Mouse (Mus musculus) adrenal gland, adult 18-20 months (tissue): ENCODE measurements around the gene Slf2. TPM values are rescaled to one million over a fixed set of nuclear protein-coding genes. Genes with fewer than 3 reads are reported as not detected.

Experiments used
- DNase-seq, 2 experiments: peaks; one replicate each; pipeline ENCODE4 v3.0.0; 2021 to 2022; ENCODE audit warnings: low spot score in 2 of 2
- total RNA-seq, 2 experiments: library from RNA; stranded (reverse); gene quantifications; 1 replicate in 1 of 2; 2 replicates in 1 of 2; pipeline ENCODE4 v1.2.3; 2021

Gene Slf2
- total RNA-seq, 2 experiments from 2014 or later, result 20.9 to 21.8 TPM

DNA sequence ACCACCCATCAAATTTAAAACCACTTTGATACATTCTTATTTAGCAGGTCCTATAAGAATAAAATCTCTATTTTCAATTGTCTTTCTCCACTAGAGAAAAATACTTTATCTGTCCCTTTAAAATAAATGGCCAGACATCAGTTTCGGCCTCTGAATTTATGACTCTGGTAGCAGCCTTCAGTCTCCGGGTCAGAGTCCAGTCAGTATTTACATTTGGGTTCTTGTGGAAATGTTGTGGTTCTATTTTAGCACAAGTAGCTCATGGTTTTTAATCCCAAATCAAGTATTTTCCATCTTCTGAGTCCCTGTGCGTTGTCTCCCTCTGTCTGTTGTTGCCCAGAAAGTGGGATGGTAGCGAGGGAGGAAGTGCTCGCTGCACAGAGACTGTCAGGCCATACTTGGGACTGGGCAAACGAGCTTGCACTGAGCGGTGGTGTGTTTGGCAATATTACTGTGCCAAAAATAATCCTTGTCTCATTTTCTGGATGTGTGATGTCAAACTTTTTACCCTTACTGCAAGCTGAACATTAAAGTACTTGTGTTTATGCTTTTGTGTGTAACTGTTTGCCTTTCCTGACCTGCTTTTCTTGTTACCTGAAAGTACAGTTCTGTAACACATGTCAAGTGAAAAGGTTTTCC, 51.6 kb downstream of the Slf2 start:
- no peak for DNase-seq

DNA sequence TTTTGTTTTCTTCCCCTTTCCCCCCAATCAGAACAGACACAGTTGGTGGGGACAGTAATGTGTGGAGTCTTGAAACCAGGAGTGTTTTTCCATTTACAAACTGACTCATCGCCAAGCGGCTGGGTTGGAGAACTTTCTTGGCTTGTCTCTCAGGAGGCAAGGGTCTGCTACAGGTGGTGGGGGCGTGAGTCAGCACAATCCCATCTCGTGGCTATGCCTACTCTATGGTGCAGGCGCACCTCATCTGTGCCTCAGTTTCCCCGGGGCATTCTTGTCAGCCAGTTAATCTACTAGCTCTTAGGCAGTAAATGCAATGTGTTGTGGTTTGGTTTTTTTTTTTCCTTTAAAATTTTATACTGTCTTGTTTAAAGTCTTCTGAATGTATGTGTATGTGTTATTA, 52.4 kb downstream of the Slf2 start:
- DNase-seq, result no peak

DNA sequence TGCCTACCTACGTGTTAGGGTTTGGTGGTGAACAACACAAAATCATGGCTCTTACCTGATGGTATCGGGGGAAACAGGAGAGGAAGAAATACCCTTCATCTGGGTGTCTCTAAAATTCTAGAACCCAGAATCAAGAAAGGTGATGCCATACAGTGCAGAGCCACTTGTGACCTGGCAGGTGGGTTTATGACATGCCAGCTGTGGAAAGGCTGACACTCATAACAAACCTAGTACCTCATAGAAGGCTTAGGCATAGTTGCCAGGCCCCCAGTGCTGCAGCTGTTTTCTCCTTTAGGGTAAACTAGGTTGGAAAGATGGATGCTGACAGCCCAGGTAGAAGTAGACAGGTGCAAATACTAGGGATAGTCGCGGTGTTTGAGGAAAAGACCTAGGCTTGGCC, 53.5 kb downstream of the Slf2 start:
- DNase-seq, result no peak

DNA sequence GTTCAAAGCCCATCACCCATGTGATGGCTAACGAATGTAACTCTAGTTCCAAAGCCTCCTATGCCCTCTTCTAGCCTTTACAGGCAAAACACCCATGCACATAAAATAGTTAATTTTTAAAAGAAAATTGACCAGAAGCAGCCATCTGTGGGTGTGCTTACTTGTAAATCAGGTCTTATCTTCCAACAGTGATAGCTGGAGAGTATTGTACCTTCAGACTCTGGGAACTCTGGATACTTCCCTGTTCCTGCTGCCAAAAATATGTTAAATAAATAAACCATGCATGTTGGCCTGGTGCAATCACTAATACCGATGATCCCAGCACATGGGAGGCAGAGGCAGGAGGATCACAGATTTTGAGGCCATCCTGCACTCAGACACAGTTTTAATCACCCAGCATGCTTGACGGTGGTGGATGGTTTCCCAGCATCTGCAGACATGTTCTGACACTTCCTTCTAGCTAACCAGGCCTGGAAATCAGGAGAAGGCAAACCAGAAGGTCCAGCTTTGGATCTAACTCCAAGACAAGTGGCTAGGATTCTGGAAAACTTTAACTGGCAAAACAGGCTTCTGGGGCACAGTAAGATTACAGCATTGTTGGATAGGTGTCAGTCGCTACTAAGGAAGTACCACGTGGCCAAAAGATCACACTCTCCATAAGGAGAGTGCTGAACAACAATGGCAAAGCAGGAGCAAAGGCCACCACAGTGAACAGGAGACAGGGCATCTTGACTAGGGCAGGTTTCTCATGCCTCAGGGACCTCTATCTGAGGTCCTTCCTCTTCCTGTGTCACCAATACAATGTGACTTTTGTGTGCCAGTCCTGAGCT, 54.4 kb downstream of the Slf2 start:
- DNase-seq, result no peak

DNA sequence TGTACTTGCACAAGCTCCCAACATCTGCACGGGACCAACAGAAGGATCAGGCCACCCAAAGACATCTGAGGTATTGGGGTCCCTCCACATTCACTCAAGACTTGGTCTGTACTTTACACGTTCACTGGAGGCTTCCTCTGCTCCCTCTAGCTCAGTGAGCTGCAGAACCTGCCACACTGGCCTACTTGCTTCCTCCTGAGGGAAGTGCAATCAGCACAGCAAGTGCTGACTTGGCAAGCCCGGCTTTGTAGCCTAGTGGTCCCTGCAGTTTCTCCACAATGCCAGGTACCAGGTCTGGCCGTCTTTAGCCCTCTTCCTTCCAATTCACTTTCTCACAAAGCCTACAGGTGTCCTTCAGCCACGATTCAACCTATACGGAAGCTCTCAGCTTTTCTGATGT, 56.1 kb downstream of the Slf2 start:
- DNase-seq, result no peak

DNA sequence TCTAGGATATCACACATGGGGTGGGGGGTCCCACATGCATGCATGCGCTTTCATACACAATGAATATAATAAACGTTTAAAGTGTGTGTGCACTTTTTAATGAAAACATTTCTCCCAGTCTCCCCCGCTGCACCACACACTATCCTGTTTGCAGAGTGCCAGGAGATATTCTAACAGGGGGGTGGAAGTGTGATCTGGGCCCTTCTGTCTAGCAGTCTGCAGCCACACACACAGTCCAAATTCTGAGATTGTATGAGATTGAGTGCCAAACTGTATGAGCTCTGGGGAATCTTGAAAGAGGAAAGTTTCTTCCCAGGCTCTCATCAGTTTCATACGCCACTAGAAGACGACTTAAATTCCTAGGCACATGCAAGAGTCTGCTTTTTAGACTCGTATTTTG, 56.9 kb downstream of the Slf2 start:
- DNase-seq, result no peak

DNA sequence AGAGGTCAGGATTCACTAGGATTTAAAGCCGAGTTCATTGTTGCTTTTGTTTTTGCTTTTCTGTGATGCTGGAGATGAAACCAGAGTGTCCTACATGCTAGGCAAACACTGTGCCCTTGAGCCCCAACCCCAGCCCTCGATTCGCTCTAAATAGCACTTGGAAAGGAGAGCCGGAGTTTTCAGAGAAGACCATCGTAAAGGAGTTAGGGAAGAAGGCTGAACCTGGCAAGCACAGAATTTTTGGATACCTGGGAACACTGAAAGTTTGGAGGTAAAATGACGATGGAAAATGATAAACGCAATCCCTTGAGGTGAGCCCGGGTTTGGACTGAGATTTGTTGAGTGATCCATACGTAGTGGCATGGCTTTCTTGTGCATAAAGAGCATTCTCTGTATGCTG, 57.4 kb downstream of the Slf2 start:
- DNase-seq, result no peak

DNA sequence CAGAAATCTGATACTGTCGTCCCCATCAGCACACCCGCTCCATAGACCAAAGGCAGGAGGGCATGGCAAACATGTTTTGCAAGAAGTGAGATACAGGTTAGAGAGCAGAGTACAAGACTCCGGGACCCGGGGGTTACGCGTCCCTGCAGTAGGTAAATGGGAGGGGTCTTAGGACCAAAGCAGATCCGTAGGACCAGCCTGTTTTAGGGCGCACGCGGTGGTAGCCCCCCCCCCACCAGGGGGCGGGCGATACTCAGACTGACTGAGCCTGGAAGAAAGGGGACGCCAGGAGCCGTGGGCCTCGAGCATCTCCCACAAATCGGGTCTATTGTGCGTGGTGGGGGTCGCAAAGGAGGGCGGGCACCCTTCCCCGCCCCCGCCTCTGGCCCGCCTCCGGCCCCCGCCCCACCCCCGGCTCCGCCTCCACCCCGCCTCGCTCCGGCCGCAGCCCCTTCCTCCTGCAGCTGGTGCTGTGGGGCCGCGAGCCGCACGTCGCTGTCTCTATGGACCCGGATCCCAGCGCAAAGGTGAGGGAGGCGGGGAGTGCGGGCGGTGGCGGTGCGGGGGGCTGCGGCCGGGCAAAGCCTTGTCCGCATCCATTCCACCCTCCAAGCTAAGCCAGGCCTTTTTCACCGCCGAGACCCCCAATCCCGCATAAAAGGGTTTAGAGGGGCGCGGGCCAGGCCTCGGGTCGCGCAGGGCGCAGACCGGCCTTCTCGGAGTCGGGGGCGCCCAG, 58.0 kb downstream of the Slf2 start, which contains the start of gene Sema4g:
Gene Sema4g, plus strand, starts transcription at position 271 of the 736 bp plus-strand sequence.
- DNase-seq, result peak in 1 of 2 experiments; percentile 45

DNA sequence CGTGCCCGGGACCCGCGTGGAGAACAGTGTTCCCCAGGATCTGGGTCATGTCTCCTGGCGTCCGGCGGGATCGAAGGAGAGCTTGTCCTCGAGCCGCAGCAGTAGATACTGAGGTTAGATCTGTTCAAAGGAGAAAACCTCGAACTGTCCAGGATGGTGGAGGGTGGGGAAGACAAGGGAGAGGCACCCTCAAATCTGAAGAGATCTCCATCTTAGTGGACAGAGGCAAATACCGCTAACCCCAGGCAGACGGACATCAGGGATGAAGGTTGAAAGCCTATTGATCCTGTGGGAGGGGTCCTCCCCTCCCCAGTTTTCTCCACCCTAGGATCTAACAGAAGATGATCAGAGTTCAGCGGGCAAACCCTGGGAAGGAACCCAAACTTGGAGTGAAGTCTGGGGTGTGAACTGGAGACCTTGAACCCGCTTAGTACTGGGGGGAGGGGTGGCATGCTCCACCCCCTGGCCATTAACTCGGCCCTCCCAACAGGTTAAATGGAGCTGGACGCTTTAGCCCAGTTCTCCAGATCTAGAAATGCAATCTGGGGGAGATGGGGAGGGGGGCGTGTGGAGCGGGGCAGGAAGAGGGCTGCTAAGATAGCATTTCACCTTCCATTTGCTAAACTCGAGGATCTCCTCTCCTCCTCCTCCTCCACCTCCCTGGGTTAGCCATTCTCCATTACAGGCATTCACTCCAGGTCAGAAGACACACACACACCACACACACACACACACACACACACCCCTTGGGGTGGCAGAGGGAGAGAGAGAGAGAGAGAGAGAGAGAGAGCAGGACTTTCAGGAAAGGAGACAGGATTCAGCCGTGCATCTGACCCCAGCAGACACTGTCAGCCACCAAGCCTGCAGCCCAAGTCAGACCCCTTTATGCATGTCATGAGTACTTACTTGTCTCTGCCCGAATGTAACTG, 58.9 kb downstream of the Slf2 start:
- no peak for DNase-seq

DNA sequence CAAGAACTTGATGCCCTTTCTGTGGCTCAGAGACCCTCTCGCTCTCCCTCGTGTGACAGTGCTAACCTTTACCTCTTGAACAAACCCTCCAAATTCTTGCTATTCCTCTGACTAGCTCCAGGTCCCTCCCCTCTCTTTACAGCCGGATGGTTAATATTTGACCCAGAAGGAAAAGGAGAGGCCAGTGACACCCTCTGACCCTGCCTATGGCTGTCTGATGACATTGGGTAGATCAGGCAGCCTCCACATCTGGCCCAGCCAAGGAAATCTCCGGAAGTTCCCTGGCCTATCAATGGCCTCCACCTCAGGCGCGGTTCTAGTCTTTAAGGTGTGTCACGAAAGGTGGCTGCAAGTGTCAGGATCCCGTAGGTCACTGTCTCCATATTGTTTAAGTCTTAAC, 60.1 kb downstream of the Slf2 start:
- DNase-seq, result no peak

DNA sequence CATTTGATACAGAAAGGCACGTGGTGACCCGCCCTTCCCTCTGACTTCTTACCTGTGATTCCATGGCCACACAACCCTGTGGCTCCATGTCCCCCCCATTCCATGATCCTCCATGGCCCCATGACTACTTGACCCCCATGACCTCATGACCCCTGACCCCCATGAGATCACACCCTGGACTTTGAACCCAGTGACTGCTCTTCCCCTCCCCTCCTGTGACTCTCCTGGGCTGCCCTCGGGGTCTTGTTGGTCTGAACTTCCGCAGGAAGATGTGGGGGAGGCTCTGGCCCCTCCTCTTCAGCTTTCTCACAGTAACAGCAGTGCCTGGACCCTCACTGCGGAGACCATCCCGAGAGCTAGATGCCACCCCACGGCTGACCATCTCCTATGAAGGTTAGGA, 61.3 kb downstream of the Slf2 start:
- DNase-seq, result no peak

DNA sequence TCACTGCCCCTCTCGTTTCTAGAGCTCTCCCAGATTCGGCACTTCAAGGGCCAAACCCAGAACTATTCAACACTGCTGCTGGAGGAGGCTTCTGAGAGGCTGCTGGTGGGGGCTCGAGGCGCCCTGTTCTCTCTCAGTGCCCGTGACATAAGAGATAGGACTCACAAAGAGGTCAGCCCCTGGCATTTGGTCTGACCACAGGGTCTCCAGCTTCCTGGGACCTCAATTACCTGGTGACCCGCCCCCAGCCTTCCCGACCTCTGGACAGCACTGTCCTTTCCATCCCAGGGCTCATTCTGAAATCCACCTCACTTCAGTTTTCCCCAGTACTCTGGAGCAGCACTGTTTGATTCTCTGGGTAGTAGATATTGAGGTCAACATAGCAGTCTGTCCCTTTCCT, 61.8 kb downstream of the Slf2 start:
- no peak for DNase-seq

DNA sequence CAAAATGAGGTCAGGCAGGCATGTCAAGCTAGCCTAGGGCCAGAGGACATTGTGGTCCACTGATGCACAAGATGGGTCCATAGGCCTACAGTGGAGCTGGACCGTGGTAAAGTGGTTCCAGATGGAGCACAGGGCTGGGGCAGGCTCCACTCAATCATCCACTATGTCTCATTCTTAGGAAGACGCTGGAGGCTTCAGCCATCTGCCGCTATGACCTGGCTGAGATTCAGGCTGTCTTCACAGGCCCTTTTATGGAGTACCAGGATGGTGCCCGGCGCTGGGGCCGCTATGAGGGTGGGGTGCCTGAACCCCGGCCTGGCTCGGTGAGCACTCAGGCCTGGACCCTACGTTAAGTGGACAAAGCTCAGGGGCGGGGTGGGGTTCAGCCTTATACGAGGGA, 66.8 kb downstream of the Slf2 start:
- DNase-seq, result no peak

DNA sequence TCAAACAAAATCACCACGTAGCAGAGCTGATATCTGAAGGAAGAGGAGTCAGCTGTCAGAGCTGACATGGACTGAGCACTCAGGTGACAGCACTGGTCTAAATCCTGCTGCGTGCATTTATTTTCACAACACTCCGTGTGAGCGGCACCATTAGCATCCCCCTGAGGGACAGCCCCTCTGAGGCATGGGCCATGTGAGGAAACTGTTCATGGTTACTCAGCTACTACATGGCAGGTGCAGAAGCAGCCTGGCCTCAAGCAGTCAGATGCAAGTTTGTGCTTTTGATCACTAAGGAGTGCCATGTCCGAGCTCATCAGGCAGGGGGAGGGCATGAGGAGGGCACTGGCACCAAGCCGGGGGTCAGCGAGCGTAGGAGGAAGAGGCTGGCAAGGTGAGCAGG, 68.7 kb downstream of the Slf2 start:
- DNase-seq, result no peak

DNA sequence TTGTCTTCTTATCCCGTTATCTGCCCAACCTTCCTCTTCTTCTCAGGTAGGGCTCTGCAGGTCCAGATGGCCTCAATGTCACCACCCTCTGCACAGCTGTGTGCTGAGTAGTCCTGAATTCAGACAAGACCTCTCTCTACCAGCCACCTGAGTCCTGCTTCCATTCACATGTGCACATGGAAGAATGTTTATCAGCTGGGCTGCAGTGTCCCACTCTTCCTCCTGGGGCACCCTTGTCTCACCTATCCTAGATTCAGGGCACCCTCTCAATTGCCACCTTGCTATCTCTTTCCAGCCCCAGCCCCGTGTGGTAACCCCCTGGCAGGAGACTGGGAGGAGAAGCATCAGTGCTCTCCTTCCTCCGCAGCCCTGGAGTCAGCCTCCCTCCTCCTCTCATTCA, 71.3 kb downstream of the Slf2 start:
- DNase-seq, result no peak

DNA sequence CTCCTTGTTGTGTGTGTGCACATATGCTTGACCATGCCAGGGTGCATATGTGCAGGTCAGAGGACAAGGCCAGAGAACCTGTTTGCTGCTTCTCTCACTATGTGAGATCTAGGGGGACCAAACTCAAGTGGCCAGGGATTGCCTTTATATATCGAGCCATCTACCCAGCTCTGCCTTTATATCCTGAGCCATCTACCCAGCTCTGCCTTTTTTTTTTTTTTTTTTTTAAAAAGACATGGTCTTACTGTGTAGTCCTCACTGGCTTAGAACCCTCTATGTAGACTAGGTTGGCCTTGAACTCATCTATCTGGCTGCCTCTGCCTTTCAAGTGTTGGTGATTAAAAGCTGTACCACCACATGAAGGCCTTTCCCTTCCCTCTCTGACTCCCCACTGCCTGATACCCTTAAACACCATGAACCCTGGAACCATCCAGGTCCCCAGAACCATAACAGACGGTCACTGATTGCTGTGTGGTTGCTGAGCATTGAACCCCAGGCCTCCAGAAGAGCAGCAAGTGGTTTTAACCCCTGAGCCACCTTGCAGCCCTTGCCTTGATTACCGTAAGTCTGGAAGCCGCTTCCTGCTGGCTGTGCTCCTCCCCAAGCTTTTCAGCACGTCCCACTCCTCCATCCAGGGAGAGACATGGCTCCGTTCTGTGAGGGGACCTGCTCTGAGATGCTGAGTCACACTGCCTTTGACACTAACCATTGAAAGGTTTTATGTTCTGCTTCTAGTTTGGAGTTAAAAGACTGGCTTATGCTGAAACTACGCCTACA, 73.0 kb downstream of the Slf2 start:
- DNase-seq, result no peak

DNA sequence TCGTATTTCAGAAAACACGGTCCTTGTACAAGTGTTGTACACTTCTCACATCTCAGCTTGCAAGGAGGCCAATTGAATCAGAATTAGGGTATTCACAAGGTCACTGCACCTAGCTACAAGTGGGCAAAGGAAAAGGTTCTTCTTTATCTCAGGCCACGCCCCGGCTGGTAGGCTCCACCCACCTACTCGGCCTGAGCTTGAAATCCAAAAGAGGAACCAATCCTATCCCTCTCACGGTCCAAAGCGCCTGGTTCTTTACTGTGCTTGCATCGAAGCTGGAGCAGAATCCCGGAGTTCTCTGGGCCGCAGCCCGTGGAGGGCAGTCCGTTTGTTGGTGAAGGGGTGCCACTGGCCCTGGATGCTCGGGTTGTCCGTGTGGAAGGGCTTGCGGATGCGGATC, 74.5 kb downstream of the Slf2 start, which contains the start of gene Twnk:
Gene Twnk, plus strand, starts transcription at position 220 of the 400 bp plus-strand sequence.
- peak in 1 of 2 experiments; percentile 53 for DNase-seq

DNA sequence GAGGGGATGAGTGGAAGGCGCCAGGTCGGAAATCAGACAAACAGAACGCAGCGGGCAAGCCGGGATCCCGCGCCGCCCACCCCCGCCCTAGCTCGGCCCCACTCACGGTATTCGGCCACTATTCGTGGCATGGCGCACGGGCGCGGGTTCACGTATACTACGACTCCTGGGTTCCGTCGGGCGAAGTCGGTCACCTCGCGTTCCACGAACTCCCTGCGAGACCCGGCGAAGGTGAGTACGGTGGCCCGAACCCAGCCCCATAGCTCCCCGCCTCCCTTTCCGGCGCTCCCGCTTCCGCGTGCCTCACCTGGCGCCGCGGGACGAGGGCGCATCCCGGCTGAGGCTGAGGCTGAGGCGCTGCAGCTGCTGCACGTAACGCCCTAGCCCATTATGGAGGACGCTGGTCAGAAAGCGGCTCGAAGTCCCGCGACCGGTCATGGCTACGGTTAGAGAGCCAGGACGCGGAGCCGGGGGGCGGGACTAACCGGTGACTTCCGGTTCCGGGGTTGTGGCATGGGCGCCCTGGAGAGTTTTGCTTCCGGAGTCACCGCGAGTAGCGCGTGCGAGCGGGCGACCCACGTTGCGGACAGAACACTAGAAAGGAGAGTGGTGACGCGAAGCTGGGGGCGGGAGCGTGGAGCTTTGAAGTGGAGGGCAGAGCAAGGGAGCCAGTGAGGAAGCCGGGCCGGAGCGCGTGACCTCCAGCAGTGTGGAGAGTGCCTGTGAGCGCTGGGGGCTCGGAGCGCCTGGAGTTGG, 75.2 kb downstream of the Slf2 start, which contains the start of gene Mrpl43:
Gene Mrpl43, minus strand, starts transcription at position 486 of the 756 bp plus-strand sequence.
- DNase-seq, result peak; percentile 98

DNA sequence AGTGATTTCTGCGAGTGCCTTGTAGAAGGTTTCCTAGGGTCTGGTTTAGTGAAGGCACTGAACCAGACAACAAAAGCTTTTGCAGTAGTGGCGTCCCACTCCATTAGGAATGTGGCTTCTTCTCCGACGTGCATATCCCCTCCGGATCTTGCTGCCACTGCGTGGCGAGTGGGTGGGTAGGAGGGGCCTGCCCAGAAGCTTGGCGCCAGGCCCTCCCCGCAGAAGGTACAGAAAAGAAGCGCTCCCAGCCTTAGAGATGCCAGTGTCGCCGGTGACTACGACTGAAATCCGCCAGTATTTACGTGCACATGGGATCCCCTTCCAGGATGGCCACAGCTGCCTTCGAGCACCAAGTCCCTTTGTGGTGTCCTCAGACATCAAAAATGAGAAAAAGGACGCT, 76.1 kb downstream of the Slf2 start:
- no peak for DNase-seq
